Mouse (Mus musculus): ENCODE measurements at regions not wholly inside any gene's neighbourhood (a gene's known extent, or its start where the extent isn't known, plus 50 kb on each side); places are given as distances from the start of the nearest gene placed in this dataset.

GRCm38 (mm10) chr14:45772665-45773277, 114.8 kb upstream of the Ddhd1 start:
- Histone ChIP-seq H3K27ac (ENCODE audit: control insufficient read depth, low read depth, low read length) (no peak overlapping the region), H3K9me3 (replicated peaks; ENCODE audit: insufficient read depth, low read length) (no peaks in the 10 kb centered on the region), H3K9ac (ENCODE audit: control insufficient read depth, low read depth, low read length, poor library complexity, severe bottlenecking) (no peak overlapping the region), H3K4me1 (ENCODE audit: control insufficient read depth in 1 of 2, insufficient read depth in 2 of 2, low read length in 2 of 2) (no peaks in the 10 kb centered on the region), H3K27me3 (ENCODE audit: control insufficient read depth in 1 of 2, insufficient read depth in 2 of 2, low read length in 2 of 2) (no peaks in the 10 kb centered on the region), H3K79me2 (ENCODE audit: control insufficient read depth, insufficient read depth, low read length, poor library complexity) (no peaks in the 10 kb centered on the region), H3K36me3 (ENCODE audit: control insufficient read depth in 1 of 2, insufficient read depth in 2 of 2, low read length in 2 of 2) (no peaks in the 10 kb centered on the region), H3K4me3 (ENCODE audit: control insufficient read depth in 1 of 2, insufficient read depth in 1 of 2, low read depth in 2 of 2, low read length in 2 of 2) (no peak overlapping the region)
- DNase-seq (ENCODE audit: low read depth, low spot score) = peak; percentile 36
- TF ChIP-seq MYC (IDR thresholded peaks at IDR 0.05; ENCODE audit: low read depth, low read length) = no peak
- no peak for TF ChIP-seq MAX (IDR thresholded peaks at IDR 0.05; ENCODE audit: low read length)
- no peak for TF ChIP-seq SIN3A (IDR thresholded peaks at IDR 0.05; ENCODE audit: low read length)
- TF ChIP-seq CHD1 (IDR thresholded peaks at IDR 0.05; ENCODE audit: low read depth, low read length) = no peak
- no peak for TF ChIP-seq KAT2A (conservative IDR thresholded peaks at IDR 0.05; ENCODE audit: low read depth, low read length)
- no peak for TF ChIP-seq MYB (IDR thresholded peaks at IDR 0.05; ENCODE audit: low read depth, low read length)
- TF ChIP-seq RCOR1 (IDR thresholded peaks at IDR 0.05; ENCODE audit: low read depth, low read length) = no peak
- TF ChIP-seq USF1 (IDR thresholded peaks at IDR 0.05; ENCODE audit: low read depth, low read length) = no peak
- TF ChIP-seq CTCF (IDR thresholded peaks at IDR 0.05 in 2 of 3, conservative IDR thresholded peaks at IDR 0.05 in 1 of 3; ENCODE audit: control insufficient read depth in 1 of 3, insufficient read depth in 1 of 3, low read depth in 2 of 3, low read length in 3 of 3, poor library complexity in 1 of 3, severe bottlenecking in 1 of 3) = peak; percentile 58 to 76 (median 67)
- no peak for TF ChIP-seq ZMIZ1 (IDR thresholded peaks at IDR 0.05; ENCODE audit: low read depth, low read length)
- TF ChIP-seq TCF12 (IDR thresholded peaks at IDR 0.05; ENCODE audit: low read depth, low read length) = no peak
- TF ChIP-seq MAZ (IDR thresholded peaks at IDR 0.05; ENCODE audit: low read depth, low read length) = no peak
- TF ChIP-seq POLR2AphosphoS2 (IDR thresholded peaks at IDR 0.05; ENCODE audit: low read length) = no peak
- TF ChIP-seq RAD21 (IDR thresholded peaks at IDR 0.05; ENCODE audit: low read depth, low read length) = peak; percentile 75
- TF ChIP-seq EP300 (IDR thresholded peaks at IDR 0.05; ENCODE audit: low read depth in 1 of 2, low read length in 2 of 2) = no peak
- peak; percentile 61 for TF ChIP-seq SMC3 (IDR thresholded peaks at IDR 0.05; ENCODE audit: low read depth, low read length)
- no peak for TF ChIP-seq ETS1 (IDR thresholded peaks at IDR 0.05; ENCODE audit: low read depth, low read length)
- no peak for TF ChIP-seq NRF1 (IDR thresholded peaks at IDR 0.05; ENCODE audit: insufficient read depth, low read depth, low read length, poor library complexity, severe bottlenecking)
- no peak for TF ChIP-seq POLR2A (IDR thresholded peaks at IDR 0.05; ENCODE audit: control insufficient read depth in 1 of 2, insufficient read depth in 1 of 2, low read depth in 1 of 2, low read length in 2 of 2, poor library complexity in 1 of 2)
- TF ChIP-seq ELF1 (IDR thresholded peaks at IDR 0.05; ENCODE audit: low read depth, low read length) = peak; percentile 37; the same call in 1 of the 2 replicates
- no peak for TF ChIP-seq E2F4 (IDR thresholded peaks at IDR 0.05; ENCODE audit: borderline replicate concordance, low read depth, low read length)
- TF ChIP-seq HCFC1 (IDR thresholded peaks at IDR 0.05; ENCODE audit: low read depth, low read length) = no peak
- TF ChIP-seq MEF2A (IDR thresholded peaks at IDR 0.05; ENCODE audit: extremely low read depth, insufficient replicate concordance, low read depth, low read length, poor library complexity, severe bottlenecking) = no peak
- no peak for TF ChIP-seq BHLHE40 (IDR thresholded peaks at IDR 0.05; ENCODE audit: borderline replicate concordance, low read depth, low read length)
- no peak for TF ChIP-seq TAL1 (IDR thresholded peaks at IDR 0.05; ENCODE audit: low read length)
- TF ChIP-seq ZC3H11A (IDR thresholded peaks at IDR 0.05; ENCODE audit: low read depth, low read length) = peak; percentile 30
- no peak for TF ChIP-seq USF2 (IDR thresholded peaks at IDR 0.05; ENCODE audit: borderline replicate concordance in 1 of 2, insufficient read depth in 1 of 2, low read depth in 1 of 2, low read length in 2 of 2)
- TF ChIP-seq MXI1 (IDR thresholded peaks at IDR 0.05; ENCODE audit: low read depth, low read length) = no peak

Data from MEL (cell line).